Mouse (Mus musculus) cerebellum, adult 2 months (tissue): ENCODE data around the gene Cytip. TPM values are rescaled to one million over a fixed set of nuclear protein-coding genes. Genes with fewer than 3 reads are reported as not detected.
A peak's percentile ranks its signal among the peaks of the same experiment; 100 is the strongest.

ENCODE experiments used
- DNase-seq, 2 experiments: peaks; one replicate each; pipeline ENCODE4 v3.0.0; 2021
- H3K27ac ChIP-seq: fragments of 200-500 bp; 2 replicates; pipeline ENCODE4 v1.5.1; 2012; ENCODE audit warnings: low read length, control low read depth, inconsistent platforms; ENCODE audit not compliant: insufficient read depth
- H3K27me3 ChIP-seq: fragments of 200-500 bp; 2 replicates; pipeline ENCODE4 v1.6.1; 2012; ENCODE audit warnings: inconsistent platforms, mild to moderate bottlenecking, low read length, moderate library complexity; ENCODE audit not compliant: control insufficient read depth, insufficient read depth
- H3K4me1 ChIP-seq: fragments of 200-500 bp; 2 replicates; pipeline ENCODE4 v1.6.1; 2011; ENCODE audit warnings: low read length; ENCODE audit not compliant: control insufficient read depth, insufficient read depth
- H3K4me3 ChIP-seq: fragments of 200-500 bp; replicated peaks from 2 replicates; pipeline ENCODE3; 2011; ENCODE audit warnings: mild to moderate bottlenecking, low read depth, low read length, control low read depth; ENCODE audit not compliant: insufficient read depth
- CTCF ChIP-seq: fragments of 200-500 bp; IDR thresholded peaks from 2 replicates; pipeline ENCODE4 v1.5.1; 2011; ENCODE audit warnings: low read depth, mild to moderate bottlenecking, control low read depth, low read length, moderate library complexity, borderline replicate concordance; ENCODE audit not compliant: insufficient read depth
- POLR2A ChIP-seq: fragments of 200-500 bp; IDR thresholded peaks from 2 replicates; pipeline ENCODE4 v1.6.1; 2011; ENCODE audit warnings: low read length, control low read depth, borderline replicate concordance; ENCODE audit not compliant: insufficient read depth
- WGBS: fragments of 180-500 bp; shearing (Covaris S2); methylation state at CpG from one replicate; pipeline ENCODE4 v1.1.7; 2018; 5-methylcytosine and 5-hydroxymethylcytosine counted together
- polyA plus RNA-seq: library from polyadenylated mRNA; depleted of rRNA; stranded (reverse); fragments of >200 nt; gene quantifications from 2 replicates; pipeline ENCODE4 v1.2.3, GENCODE M21; 2012

Cytip gene
- polyA plus RNA-seq, 1 experiment: 0.38 TPM

GRCm38 (mm10) chr2:58160541-58161307, 34.6 kb downstream of the Cytip start:
- Histone ChIP-seq H3K4me3 (no peak overlapping the region), H3K4me1 (no peaks in the 10 kb centered on the region), H3K27ac (no peak overlapping the region), H3K27me3 (no peaks in the 10 kb centered on the region)
- no peak for DNase-seq
- TF ChIP-seq CTCF (no peak), POLR2A (no peak)
- 67% methylated on average over 21 of the region's 21 CpGs for WGBS

GRCm38 (mm10) chr2:58159880-58160279, 35.5 kb downstream of the Cytip start:
- Histone ChIP-seq H3K4me1 (0 out of 2 replicates have a peak, but pooled peaks cover 2% of the 10 kb centered on the region), H3K27ac (no peak overlapping the region), H3K27me3 (no peaks in the 10 kb centered on the region), H3K4me3 (no peak overlapping the region)
- TF ChIP-seq POLR2A (no peak), CTCF (no peak)
- no peak for DNase-seq
- 91% methylated on average over 13 of the region's 13 CpGs for WGBS

- no peak for DNase-seq
- Histone ChIP-seq H3K4me3 (no peak overlapping the region), H3K27me3 (no peaks in the 10 kb centered on the region), H3K27ac (no peak overlapping the region), H3K4me1 (0 out of 2 replicates have a peak, but pooled peaks cover 2% of the 10 kb centered on the region)
- WGBS: 92% methylated on average over 6 of the region's 6 CpGs
- no peak for TF ChIP-seq CTCF
- TF ChIP-seq POLR2A: no peak
Measured at GRCm38 (mm10) chr2:58159121-58159520, 36.2 kb downstream of the Cytip start.

- Histone ChIP-seq H3K27me3 (no peaks in the 10 kb centered on the region), H3K4me1 (0 out of 2 replicates have a peak, but pooled peaks cover 2% of the 10 kb centered on the region), H3K4me3 (no peak overlapping the region), H3K27ac (no peak overlapping the region)
- TF ChIP-seq POLR2A (no peak), CTCF (no peak)
- no peak for DNase-seq
- 93% methylated on average over 5 of the region's 5 CpGs for WGBS
Measured at GRCm38 (mm10) chr2:58158539-58158938, 36.8 kb downstream of the Cytip start.

- no peak overlapping the region for H3K27ac ChIP-seq
- 92% methylated on average over 2 of the region's 2 CpGs for WGBS
- no peak for DNase-seq
- no peaks in the 10 kb centered on the region for H3K27me3 ChIP-seq
- no peak overlapping the region for H3K4me3 ChIP-seq
- no peak for TF ChIP-seq CTCF
- TF ChIP-seq POLR2A: no peak
- H3K4me1 ChIP-seq: 0 out of 2 replicates have a peak, but pooled peaks cover 2% of the 10 kb centered on the region
Measured at GRCm38 (mm10) chr2:58158107-58158506, 37.2 kb downstream of the Cytip start.

GRCm38 (mm10) chr2:58157466-58157865, 37.9 kb downstream of the Cytip start:
- Histone ChIP-seq H3K27me3 (no peaks in the 10 kb centered on the region), H3K4me3 (no peak overlapping the region), H3K27ac (no peak overlapping the region), H3K4me1 (0 out of 2 replicates have a peak, but pooled peaks cover 2% of the 10 kb centered on the region)
- DNase-seq: no peak
- no peak for TF ChIP-seq POLR2A
- no peak for TF ChIP-seq CTCF
- 96% methylated on average over 5 of the region's 5 CpGs for WGBS

GRCm38 (mm10) chr2:58156495-58157392, 38.6 kb downstream of the Cytip start:
- Histone ChIP-seq H3K4me1 (0 out of 2 replicates have a peak, but pooled peaks cover 2% of the 10 kb centered on the region), H3K27me3 (no peaks in the 10 kb centered on the region), H3K27ac (no peak overlapping the region), H3K4me3 (no peak overlapping the region)
- WGBS: 51% methylated on average over 5 of the region's 5 CpGs
- TF ChIP-seq CTCF (no peak), POLR2A (no peak)
- DNase-seq: peak in 1 of 2 experiments; percentile 34
